Mouse (Mus musculus) thymus, postnatal 25 days (tissue): Measurements from ENCODE around the gene Ubxn10.

Source experiments
- DNase-seq: peaks from one replicate; pipeline ENCODE4 v3.0.0; 2022

The Ubxn10 gene

GRCm38 (mm10) chr4:138729018-138729703 is 7.8 kb downstream of the Ubxn10 start:
- no peak for DNase-seq

DNA sequence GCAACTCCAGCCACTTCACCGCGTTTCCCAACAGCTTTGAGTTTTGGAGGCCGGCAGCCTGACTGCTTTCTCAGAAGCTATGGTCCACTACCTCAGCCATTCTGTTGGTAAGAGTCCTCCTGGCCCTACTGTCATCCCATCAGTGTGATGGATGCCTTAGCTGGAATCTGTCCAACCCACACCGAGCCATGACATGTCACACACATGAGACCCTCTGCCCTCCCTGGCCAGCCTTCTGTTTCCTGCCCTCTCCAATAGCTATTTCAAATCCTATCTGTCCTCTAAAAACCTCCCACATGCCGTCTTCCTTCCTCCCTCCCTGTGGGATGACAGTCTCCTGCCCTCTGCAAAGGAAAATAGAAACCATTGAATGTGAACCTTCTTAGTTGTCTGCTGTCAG is 11.2 kb downstream of the Ubxn10 start:
- DNase-seq = no peak

DNA sequence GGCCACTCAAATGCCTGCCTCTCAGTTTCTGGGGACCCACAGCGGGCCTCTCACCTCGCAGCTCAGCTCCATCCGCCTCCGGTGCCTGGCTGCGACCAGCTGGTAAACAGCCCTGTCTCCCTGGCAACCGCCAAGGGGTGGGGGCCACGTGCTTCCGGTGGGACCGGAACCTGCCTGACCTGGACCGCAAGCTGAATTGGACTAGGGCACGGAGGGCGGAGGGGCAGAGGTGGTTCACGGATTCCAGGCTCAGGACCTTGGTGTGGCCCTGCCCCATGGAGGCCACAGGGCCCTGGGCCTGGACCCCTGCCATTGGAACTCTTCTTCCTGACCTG is 11.9 kb downstream of the Ubxn10 start:
- DNase-seq = peak; percentile 82

DNA sequence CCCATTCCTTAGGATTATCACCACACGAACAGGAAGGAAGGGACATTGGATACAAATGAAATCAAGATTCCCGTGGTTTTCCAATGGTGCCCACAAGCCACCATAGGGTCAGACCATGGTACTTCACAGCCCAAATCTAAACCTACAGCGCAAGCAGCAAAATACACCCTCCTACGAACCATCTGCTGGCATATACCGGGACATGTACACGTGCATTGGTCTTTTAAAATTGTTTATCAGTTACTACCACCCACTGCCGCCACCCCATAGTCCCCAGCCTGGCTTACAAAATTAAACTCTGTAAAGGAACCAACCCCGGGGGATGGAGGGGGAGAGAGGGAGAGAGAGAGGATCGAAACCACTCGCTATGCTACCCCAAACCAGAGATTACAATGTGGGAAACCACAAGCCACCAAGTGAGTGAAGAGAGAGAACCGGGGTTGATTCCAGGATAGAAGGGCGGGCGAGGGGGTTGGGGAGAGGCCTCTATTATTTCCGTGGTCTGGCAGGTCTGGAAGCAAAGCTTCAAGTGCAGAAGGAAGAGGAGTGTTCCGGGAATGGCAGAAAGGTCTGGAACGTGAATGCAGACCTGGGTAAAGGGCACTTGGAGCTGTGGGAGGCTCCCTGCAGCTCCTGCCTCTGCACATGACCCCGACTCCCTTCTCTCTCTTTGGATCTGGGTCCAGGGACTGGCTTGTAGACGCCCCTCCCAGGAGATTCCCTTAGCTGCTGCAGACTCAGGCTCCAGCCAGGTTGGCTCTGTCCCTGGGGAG is 12.4 kb downstream of the Ubxn10 start, which contains the start of gene Pla2g2c:
Gene Pla2g2c, plus strand, starts transcription at position 439 of the 773 bp plus-strand sequence.
- DNase-seq = peak; percentile 26

DNA sequence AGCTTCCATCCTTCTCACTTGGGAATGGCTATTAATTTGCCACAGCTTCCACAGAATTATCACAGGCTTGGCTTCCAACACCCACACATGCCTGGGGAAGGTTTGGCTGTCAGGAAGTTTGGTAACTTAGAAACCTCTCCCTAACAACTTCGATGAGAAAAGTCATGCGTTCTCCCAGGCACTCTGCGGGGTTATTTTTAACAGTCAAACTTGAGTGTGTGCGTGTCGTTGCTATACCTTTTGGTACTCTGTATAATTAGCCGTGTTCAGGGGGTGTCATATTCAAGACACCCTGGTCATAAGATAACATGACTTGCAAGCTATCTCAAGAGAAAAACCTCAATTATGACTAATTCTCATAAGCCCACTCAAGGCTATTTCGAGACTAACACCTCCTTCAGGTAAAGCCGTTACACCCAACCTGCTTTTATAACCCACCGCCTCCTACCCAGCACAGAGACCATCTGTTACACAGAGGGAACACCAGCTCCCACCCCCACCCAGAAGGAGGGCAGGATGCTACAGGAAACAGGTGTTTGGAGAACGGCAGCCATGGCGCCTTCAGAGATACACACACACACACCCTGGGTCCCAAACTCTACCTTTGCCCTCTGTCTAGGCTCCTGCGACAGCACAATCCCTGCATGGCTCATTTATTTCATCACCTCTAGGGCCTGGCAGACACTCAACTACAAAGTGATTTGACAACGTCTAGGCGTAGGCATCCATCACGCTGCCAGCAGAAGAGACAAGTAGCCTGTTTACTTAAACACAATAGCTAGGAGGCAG is 13.3 kb downstream of the Ubxn10 start:
- peak; percentile 69 for DNase-seq

- DNase-seq = no peak
Measured at GRCm38 (mm10) chr4:138719264-138719596, 17.7 kb downstream of the Ubxn10 start.

GRCm38 (mm10) chr4:138718586-138719263 is 18.2 kb downstream of the Ubxn10 start:
- DNase-seq = no peak

- DNase-seq = no peak
Measured at GRCm38 (mm10) chr4:138716697-138717096, 20.3 kb downstream of the Ubxn10 start.

GRCm38 (mm10) chr4:138714186-138714585 is 22.8 kb downstream of the Ubxn10 start:
- DNase-seq = no peak

GRCm38 (mm10) chr4:138712621-138713020 is 24.3 kb downstream of the Ubxn10 start:
- no peak for DNase-seq

- no peak for DNase-seq
Measured at GRCm38 (mm10) chr4:138712096-138712495, 24.9 kb downstream of the Ubxn10 start.

DNA sequence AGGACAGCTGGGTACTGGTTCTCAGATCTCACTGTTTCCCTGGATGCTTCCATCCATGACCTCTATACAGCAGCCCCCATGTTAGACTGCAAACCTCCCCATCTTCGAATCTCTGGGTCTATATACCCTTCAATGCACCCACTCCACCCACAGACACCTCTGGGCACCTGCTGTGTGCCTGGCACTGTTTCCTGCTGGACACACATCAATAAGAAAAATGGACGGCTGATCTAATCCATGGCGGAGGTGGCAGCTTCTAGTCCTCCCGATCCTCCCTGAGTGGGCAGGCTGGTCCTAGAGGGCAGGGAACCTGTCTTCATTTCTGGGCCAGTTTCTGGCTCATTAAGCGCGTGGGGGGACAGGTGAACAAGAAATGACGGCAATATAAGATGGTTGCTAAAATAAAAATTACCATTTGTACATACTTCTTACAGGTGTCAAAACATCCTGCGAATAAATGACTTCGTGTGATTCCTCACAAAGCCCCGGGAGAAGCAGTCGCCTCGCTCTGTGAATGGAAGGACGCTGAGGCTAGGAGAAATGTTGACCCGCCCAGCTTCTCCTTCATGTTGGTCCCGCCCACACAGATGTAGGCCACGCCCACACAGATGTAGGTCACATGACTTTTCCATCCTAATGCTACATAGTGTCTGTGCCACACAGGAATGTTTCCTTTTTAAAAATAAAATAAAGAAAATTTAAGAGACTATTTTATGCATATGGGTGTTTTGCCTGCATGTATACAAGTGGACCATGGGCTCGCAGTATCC is 25.7 kb downstream of the Ubxn10 start:
- no peak for DNase-seq

DNA sequence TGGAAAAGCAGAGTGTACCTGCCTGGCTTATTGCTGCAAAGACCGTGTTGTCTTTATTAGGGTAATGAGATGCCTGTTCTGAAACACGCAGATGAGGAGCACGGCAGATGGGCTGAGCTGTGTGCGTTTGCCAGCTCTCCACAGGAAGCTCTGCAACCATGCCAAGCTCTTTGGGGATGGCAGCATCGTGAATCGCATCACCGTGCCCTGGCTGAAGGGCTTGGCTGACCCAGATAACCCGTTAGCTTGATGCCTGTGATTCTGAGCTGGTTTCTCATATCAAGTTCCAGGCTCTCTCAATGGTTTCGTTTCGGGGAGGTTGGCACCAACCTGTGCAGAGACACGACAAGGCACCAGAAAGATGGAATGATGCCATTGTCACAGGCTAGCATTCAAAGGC is 26.3 kb downstream of the Ubxn10 start:
- DNase-seq = no peak

GRCm38 (mm10) chr4:138709944-138710343 is 27.0 kb downstream of the Ubxn10 start:
- no peak for DNase-seq

- no peak for DNase-seq
Measured at GRCm38 (mm10) chr4:138709246-138709645, 27.7 kb downstream of the Ubxn10 start.

GRCm38 (mm10) chr4:138708636-138709035 is 28.3 kb downstream of the Ubxn10 start:
- peak; percentile 76 for DNase-seq

GRCm38 (mm10) chr4:138706620-138707019 is 30.3 kb downstream of the Ubxn10 start:
- DNase-seq = no peak

DNA sequence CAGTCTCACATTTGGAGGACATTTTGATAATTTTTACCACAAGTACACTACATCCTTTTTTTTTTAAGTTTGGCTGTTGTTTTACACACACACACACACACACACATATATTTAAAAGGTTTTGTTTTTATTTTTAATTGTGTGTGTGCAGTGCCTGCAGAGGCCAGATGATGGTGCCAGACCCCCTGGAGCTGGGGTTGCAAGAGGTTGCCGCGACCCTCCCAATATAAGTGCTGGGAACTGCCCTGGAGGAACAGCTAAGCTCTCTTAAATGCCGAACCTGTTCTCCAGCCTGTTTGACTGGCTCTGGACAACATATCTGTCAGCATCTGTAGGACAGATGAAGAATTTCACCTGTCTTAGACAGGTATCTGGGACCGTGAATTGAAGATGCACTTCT is 32.8 kb downstream of the Ubxn10 start:
- DNase-seq = no peak

GRCm38 (mm10) chr4:138703591-138703990 is 33.4 kb downstream of the Ubxn10 start:
- no peak for DNase-seq

DNA sequence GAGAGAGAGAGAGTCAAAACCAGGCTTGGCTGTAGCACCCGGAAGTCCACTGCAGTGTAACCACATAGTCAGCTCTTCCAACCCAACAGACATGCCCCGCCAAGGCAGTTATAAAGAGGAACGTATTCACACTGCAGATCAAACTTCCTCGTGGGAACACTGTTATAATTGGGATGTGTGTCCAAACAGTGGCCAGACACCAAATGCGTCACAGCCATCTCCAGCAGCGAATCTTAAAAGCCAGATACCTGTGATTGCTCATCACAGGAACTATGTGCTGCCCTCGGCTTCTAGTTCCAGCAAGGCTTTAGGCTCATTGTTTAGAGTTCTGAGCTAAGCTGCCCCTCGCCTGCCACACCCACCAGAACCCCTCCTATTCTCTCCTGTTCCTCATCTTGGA is 34.4 kb downstream of the Ubxn10 start:
- DNase-seq = no peak

DNA sequence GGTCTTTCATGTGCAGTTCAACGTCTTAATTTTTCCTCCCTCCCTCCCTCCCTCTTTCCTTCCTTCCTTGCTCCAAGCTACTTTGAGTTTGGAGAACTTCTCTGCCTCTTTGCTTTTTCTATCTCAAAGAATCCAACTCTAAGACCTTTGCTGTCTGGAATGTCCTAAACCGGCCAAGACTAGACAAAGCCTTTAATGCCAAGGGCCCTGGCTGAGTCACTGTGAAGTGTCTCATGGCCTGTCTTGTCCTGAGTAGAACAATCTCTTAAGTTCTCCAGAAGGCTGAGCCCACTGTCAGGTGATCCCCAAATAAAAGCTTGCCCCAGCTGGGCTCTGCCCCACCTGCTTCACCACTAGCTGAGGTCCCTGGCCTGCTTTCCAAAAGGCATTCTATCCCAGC is 34.9 kb downstream of the Ubxn10 start:
- DNase-seq = no peak

GRCm38 (mm10) chr4:138701111-138701510 is 35.9 kb downstream of the Ubxn10 start:
- no peak for DNase-seq
